Mouse (Mus musculus): ENCODE results near the gene Ubl5. TPM values are rescaled to one million over a fixed set of nuclear protein-coding genes. Genes with fewer than 3 reads are reported as not detected.

The Ubl5 gene
- 100 to 1,000 TPM; 410 to 443 TPM for polyA plus RNA-seq (2017; shearing (Covaris generic))

GRCm38 (mm10) chr9:20642101-20642895 is at the start of gene Ubl5:
Gene Ubl5, plus strand, starts transcription at chr9:20642878.

DNA sequence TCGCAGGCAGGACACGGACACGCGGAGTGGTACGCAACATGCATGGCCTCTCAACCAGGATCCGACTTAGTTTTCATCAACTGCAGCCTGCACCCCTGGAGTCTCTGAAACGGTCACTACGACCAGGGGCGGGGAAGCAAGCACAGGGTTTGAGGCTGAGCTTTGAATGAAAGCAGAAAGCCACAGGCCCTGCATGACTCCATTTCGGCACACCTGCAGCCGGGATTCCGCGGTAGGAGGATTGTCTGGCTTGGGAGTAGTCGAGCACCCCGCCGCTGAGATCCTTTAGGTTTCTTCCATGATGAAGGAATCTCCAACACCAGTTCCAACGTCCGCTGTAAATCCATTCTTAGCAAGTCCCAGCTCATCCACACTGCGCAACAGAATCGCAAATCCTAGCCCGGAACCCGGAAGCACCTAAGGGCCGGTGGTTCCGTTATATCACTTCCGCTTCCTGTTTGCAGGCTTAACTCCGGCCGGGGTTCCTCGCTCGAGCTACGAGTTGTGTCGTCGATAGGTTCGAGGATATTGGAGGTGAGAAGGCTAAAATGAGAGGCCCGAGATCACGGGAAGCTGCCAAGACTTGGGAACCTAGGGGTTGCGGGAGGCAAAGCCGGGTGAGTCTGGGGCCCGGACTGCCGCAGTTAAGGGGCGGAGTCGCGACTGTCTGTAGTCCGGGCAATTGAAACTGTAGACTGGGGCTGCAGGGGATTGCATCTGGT is 1.8 kb downstream of the Ubl5 start, which contains the start of gene Fbxl12:
TSS of gene Fbxl12 (minus strand) at position 408 of the 722 bp plus-strand sequence.

DNA sequence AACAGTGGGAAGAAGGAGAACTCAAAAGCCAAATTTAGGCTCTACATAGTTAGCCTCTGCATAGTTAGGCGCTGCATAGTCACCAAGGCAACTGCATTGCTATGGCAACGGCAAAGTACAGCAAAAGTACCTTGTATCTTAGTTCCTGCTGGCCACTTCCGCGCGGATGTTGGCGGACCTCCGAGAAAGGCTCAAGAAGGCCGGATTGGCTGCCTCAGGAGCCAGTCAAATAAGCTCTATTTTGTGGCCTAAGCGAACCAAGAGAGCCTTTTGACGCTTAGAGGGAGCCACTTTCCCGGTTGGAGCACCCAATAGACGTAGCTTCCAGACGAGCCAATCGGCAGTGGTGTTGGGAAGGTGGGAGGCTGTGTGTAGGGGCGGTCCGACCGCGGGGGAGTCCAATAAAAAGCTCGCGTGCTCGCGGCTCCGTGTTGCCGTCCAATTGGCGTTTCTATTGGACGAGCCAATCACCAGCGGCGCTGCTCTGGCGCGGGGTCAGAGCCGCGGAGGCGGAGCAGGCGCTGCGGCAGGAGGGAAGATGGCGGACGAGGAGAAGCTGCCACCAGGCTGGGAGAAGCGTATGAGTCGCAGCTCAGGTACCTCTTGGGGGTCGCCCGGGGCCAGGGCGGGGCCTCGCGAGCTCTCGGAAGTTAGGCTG is 9.1 kb downstream of the Ubl5 start, which contains the start of gene Pin1:
TSS of gene Pin1 (plus strand) at position 494 of the 658 bp plus-strand sequence.

Other genes starting within 250 kb of the Ubl5 start
- 10 to 100 TPM; 26.8 to 30.2 TPM for gene Zfp26, start 182.7 kb upstream of the Ubl5 start, polyA plus RNA-seq (2017; shearing (Covaris generic))
- gene Zfp426, start 150.1 kb upstream of the Ubl5 start, polyA plus RNA-seq (2017; shearing (Covaris generic)): 10 to 100 TPM; 12.7 to 23.8 TPM
- 10 to 100 TPM; 23.0 to 32.3 TPM for gene Zfp266, start 121.5 kb upstream of the Ubl5 start, polyA plus RNA-seq (2017; shearing (Covaris generic))
- 10 to 100 TPM; 10.5 to 10.9 TPM for gene Zfp846, start 61.6 kb upstream of the Ubl5 start, polyA plus RNA-seq (2017; shearing (Covaris generic))
- gene Fbxl12, start 1.9 kb downstream of the Ubl5 start, polyA plus RNA-seq (2017; shearing (Covaris generic)): 10 to 100 TPM; 38.6 to 46.9 TPM
- 10 to 100 TPM; 23.0 to 28.2 TPM for gene Pin1, start 9.2 kb downstream of the Ubl5 start, polyA plus RNA-seq (2017; shearing (Covaris generic))
- gene Olfm2, start 103.5 kb downstream of the Ubl5 start, polyA plus RNA-seq (2017; shearing (Covaris generic)): under 1 TPM; 0.11 to 0.80 TPM
- under 1 TPM in 1 of 2 experiments, not detected in 1; 0.05 TPM for gene Col5a3, start 172.2 kb downstream of the Ubl5 start, polyA plus RNA-seq (2017; shearing (Covaris generic))
- not detected for gene Rdh8, start 175.6 kb downstream of the Ubl5 start, polyA plus RNA-seq (2017; shearing (Covaris generic))
- 10 to 100 TPM; 41.6 to 48.0 TPM for gene A230050P20Rik, start 225.8 kb downstream of the Ubl5 start, polyA plus RNA-seq (2017; shearing (Covaris generic))
- gene Angptl6, start 236.8 kb downstream of the Ubl5 start, polyA plus RNA-seq (2017; shearing (Covaris generic)): 1 to 10 TPM; 1.7 to 3.3 TPM
- 10 to 100 TPM; 51.5 to 79.7 TPM for gene Ppan, start 245.3 kb downstream of the Ubl5 start, polyA plus RNA-seq (2017; shearing (Covaris generic))

All from activated CD4-positive, CD25-positive, alpha-beta regulatory T cell (primary cell).